Mouse (Mus musculus) frontal cortex, postnatal 25 days (tissue): ENCODE results near the gene Atp7b.
A peak's percentile ranks its signal among the peaks of the same experiment; 100 is the strongest.

Experiments used
- DNase-seq, 2 experiments: peaks; one replicate each; pipeline ENCODE4 v3.0.0; 2022; ENCODE audit warnings: low spot score in 2 of 2

Atp7b gene

GRCm38 (mm10) chr8:22025241-22025640 is 34.9 kb downstream of the Atp7b start:
- DNase-seq = no peak

GRCm38 (mm10) chr8:22022244-22022643 is 37.9 kb downstream of the Atp7b start:
- no peak for DNase-seq

- no peak for DNase-seq
These were observed 40.6 kb downstream of the Atp7b start for GRCm38 (mm10) chr8:22019498-22019897.

- DNase-seq = no peak
These were observed 42.4 kb downstream of the Atp7b start for GRCm38 (mm10) chr8:22017731-22018130.

GRCm38 (mm10) chr8:22013034-22013707 is 46.9 kb downstream of the Atp7b start:
- DNase-seq = no peak

GRCm38 (mm10) chr8:22009403-22009802 is 50.7 kb downstream of the Atp7b start:
- DNase-seq = no peak

GRCm38 (mm10) chr8:22006423-22006822 is 53.7 kb downstream of the Atp7b start:
- no peak for DNase-seq

GRCm38 (mm10) chr8:22004750-22005522 is 55.2 kb downstream of the Atp7b start:
- DNase-seq = no peak

GRCm38 (mm10) chr8:21995181-21995580 is 64.9 kb downstream of the Atp7b start:
- no peak for DNase-seq

- DNase-seq = peak in 1 of 2 experiments; percentile 58
These were observed 67.9 kb downstream of the Atp7b start for GRCm38 (mm10) chr8:21992184-21992583.

- peak in 1 of 2 experiments; percentile 21 for DNase-seq
These were observed 78.3 kb downstream of the Atp7b start for GRCm38 (mm10) chr8:21981664-21982337.

GRCm38 (mm10) chr8:21978193-21978592 is 81.9 kb downstream of the Atp7b start:
- no peak for DNase-seq

- DNase-seq = no peak
These were observed 90.6 kb downstream of the Atp7b start, which contains the start of gene Ccdc70 for GRCm38 (mm10) chr8:21969475-21969874. Gene Ccdc70, plus strand, starts transcription at chr8:21969775.

- no peak for DNase-seq
These were observed 93.5 kb downstream of the Atp7b start for GRCm38 (mm10) chr8:21966646-21967045.

- DNase-seq = no peak
These were observed 101.7 kb downstream of the Atp7b start, which contains the start of gene Fam90a1a for GRCm38 (mm10) chr8:21958414-21958813. Gene Fam90a1a, plus strand, starts transcription at chr8:21958714.

GRCm38 (mm10) chr8:21956336-21956735 is 103.8 kb downstream of the Atp7b start:
- no peak for DNase-seq

GRCm38 (mm10) chr8:21955321-21955720 is 104.8 kb downstream of the Atp7b start:
- peak; percentile 49 to 50 for DNase-seq

- DNase-seq = no peak
These were observed 112.6 kb downstream of the Atp7b start for GRCm38 (mm10) chr8:21947311-21948017.

GRCm38 (mm10) chr8:21946462-21946861 is 113.6 kb downstream of the Atp7b start, which contains the start of gene Defb13:
Gene Defb13, plus strand, starts transcription at chr8:21946762.
- DNase-seq = no peak
